Comparison of ENCODE assay signal across 17 mouse cellular contexts in the genomic region with DNA sequence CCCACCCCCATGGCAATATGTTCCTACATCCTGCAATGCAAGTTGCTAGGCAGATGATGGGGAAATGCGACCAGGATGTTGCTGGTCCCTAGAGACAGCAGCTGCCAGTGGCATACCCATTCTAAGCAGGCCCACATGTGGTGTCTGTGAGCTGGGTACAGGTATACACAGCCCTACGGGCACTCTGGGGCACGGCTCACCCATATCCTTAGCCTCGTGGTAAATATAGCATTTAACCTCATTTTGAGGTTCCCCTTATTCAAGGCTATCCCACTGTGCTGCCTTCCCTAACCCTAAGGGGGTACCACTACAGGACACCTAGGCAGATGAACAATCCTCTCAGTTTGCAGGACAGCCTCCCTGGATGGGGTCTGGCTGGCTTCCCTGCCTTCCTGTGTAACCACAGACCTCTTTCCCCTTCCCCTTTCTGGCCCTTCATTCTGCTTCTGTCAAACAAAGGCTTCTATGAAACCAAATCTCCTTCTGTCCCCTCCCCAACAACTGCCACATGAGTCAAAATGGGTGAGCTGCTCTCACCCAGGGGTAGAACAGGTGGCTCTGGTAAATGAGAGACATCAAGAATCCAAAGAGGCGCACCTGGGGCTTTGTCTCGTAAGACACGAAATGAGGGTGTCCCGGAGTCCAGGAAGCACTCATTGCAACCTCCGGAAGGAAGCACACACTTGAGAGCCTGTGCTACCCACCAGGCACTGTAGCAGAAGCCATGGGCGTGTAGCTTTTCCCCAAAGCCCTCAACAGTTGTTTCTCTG. TPM values are rescaled to one million over a fixed set of nuclear protein-coding genes. Genes with fewer than 3 reads are reported as not detected.
DNase-seq lines count a peak whose midpoint lies in the region; ATAC-seq and TF ChIP-seq lines count a peak whose summit lies in the region.
"Had no signal": no experiment of that assay in that cellular context is flagged by ENCODE, and none has a peak within 500 bp of the region (broad histone marks: within the 10 kb centered on the region; RNA-seq: fewer than 3 reads in every experiment).

No protein-coding gene starts in this region.

- H3K27ac ChIP-seq in heart, embryonic 13.5 days (replicated peaks) = no peak overlapping the region
- H3K27ac ChIP-seq in thymus, adult 2 months (ENCODE audit: control insufficient read depth, insufficient read depth, low read length) = peak overlapping the region; percentile 97
- H3K27ac ChIP-seq in midbrain, embryonic 11.5 days (ENCODE audit: low read depth, low read length) = no peak overlapping the region
- H3K27ac ChIP-seq: heart, embryonic 15.5 days; hindbrain, embryonic 15.5 days; limb, embryonic 10.5 days; liver, embryonic 13.5 days; midbrain, embryonic 10.5 days had no signal

- no peaks in the 10 kb centered on the region for H3K9me3 ChIP-seq in heart, embryonic 13.5 days
- no peaks in the 10 kb centered on the region for H3K9me3 ChIP-seq in midbrain, embryonic 11.5 days (ENCODE audit: control insufficient read depth, low read length)
- H3K9me3 ChIP-seq: heart, embryonic 15.5 days; hindbrain, embryonic 15.5 days; limb, embryonic 10.5 days; liver, embryonic 13.5 days; midbrain, embryonic 10.5 days had no signal

- ATAC-seq in heart, embryonic 13.5 days (ENCODE audit: extremely low read depth, insufficient number of reproducible peaks, low FRiP score, low TSS enrichment) = peak; percentile 34; the same call in 1 of the 2 replicates
- peak; percentile 46 to 67 for ATAC-seq in hematopoietic stem cell, adult 5-6 weeks (replicated peaks in 1 of 2; ENCODE audit: insufficient read depth in 1 of 2, low FRiP score in 2 of 2, low TSS enrichment in 1 of 2, low read depth in 1 of 2, poor library complexity in 2 of 2, severe bottlenecking in 2 of 2)
- no peak for ATAC-seq in midbrain, embryonic 11.5 days (ENCODE audit: low FRiP score)
- ATAC-seq: lung, postnatal 0 days had no signal

- H3K27me3 ChIP-seq in heart, embryonic 13.5 days (replicated peaks) = peaks cover 26% of the 10 kb centered on the region
- H3K27me3 ChIP-seq in thymus, adult 2 months (ENCODE audit: control insufficient read depth, insufficient read depth, low read length) = no peaks in the 10 kb centered on the region; the same call in 1 of the 2 replicates
- H3K27me3 ChIP-seq in midbrain, embryonic 11.5 days (ENCODE audit: control insufficient read depth, insufficient read depth, low read length) = peaks cover 6% of the 10 kb centered on the region
- H3K27me3 ChIP-seq: hindbrain, embryonic 15.5 days had no signal

- intact Hi-C loops in left cerebral cortex, postnatal 36 days (cut with DNase I) = no loop called here
- intact Hi-C loops in left cerebral cortex, postnatal 14 days (cut with DNase I) = no loop called here

- H3K4me1 ChIP-seq in heart, embryonic 13.5 days = peaks cover 20% of the 10 kb centered on the region
- peaks cover 73% of the 10 kb centered on the region for H3K4me1 ChIP-seq in thymus, adult 2 months (replicated peaks; ENCODE audit: control insufficient read depth, insufficient read depth, low read length)
- peaks cover 4% of the 10 kb centered on the region; the same call in 1 of the 2 replicates for H3K4me1 ChIP-seq in midbrain, embryonic 11.5 days (ENCODE audit: control insufficient read depth, insufficient read depth, low read length)

- TF ChIP-seq POLR2A in thymus, adult 2 months (IDR thresholded peaks at IDR 0.05; ENCODE audit: control insufficient read depth, extremely low read depth, insufficient read depth, low read length, poor library complexity) = peak; percentile 47; the same call in 1 of the 2 replicates

- H3K4me3 ChIP-seq in heart, embryonic 13.5 days = no peak overlapping the region
- no peak overlapping the region for H3K4me3 ChIP-seq in thymus, adult 2 months (ENCODE audit: control insufficient read depth, insufficient read depth, low read length)
- H3K4me3 ChIP-seq in midbrain, embryonic 11.5 days (ENCODE audit: low read depth, low read length) = no peak overlapping the region
- H3K4me3 ChIP-seq: heart, embryonic 15.5 days; hindbrain, embryonic 15.5 days; limb, embryonic 10.5 days; liver, embryonic 13.5 days; midbrain, embryonic 10.5 days had no signal

- no peak for DNase-seq in heart, adult 9 months (ENCODE audit: low spot score in 2 of 2)
- peak; percentile 9 for DNase-seq in CD4-positive helper T cell, adult 2 months (ENCODE audit: low read depth, low spot score)
- DNase-seq in thymus, adult 2 months = peak; percentile 76
- no peak for DNase-seq in left cerebral cortex, postnatal 36 days (ENCODE audit: low spot score in 2 of 2)
- no peak for DNase-seq in left cerebral cortex, postnatal 14 days (ENCODE audit: low spot score in 2 of 2)
- no peak for DNase-seq in midbrain, embryonic 11.5 days (ENCODE audit: low spot score, missing footprints)
- DNase-seq: cerebellum, postnatal 14 days; kidney, adult 8-10 months; kidney, postnatal 36 days; liver, embryonic 13.5 days had no signal

- peak; percentile 38; the same call in 1 of the 2 replicates for TF ChIP-seq CTCF in thymus, adult 2 months (IDR thresholded peaks at IDR 0.05; ENCODE audit: borderline replicate concordance, control insufficient read depth, extremely low read depth, insufficient read depth, low read length, poor library complexity)

- no peak overlapping the region for H3K9ac ChIP-seq in heart, embryonic 13.5 days
- H3K9ac ChIP-seq in midbrain, embryonic 11.5 days (ENCODE audit: low read length) = no peak overlapping the region
- H3K9ac ChIP-seq: heart, embryonic 15.5 days; hindbrain, embryonic 15.5 days; liver, embryonic 13.5 days had no signal

- WGBS in heart, embryonic 13.5 days = 68% methylated on average over 10 of the region's 10 CpGs
- 2% methylated on average over 10 of the region's 10 CpGs for WGBS in thymus, adult 2 months
- WGBS in midbrain, embryonic 11.5 days = 86% methylated on average over 10 of the region's 10 CpGs

- no peaks in the 10 kb centered on the region for H3K36me3 ChIP-seq in heart, embryonic 13.5 days
- no peaks in the 10 kb centered on the region for H3K36me3 ChIP-seq in thymus, adult 2 months (ENCODE audit: control insufficient read depth, insufficient read depth, low read length)
- H3K36me3 ChIP-seq in midbrain, embryonic 11.5 days (ENCODE audit: control insufficient read depth, insufficient read depth, low read length) = no peaks in the 10 kb centered on the region
- H3K36me3 ChIP-seq: heart, embryonic 15.5 days; hindbrain, embryonic 15.5 days; limb, embryonic 10.5 days; liver, embryonic 13.5 days; midbrain, embryonic 10.5 days had no signal

- no peak overlapping the region for H3K4me2 ChIP-seq in heart, embryonic 13.5 days
- no peak overlapping the region for H3K4me2 ChIP-seq in midbrain, embryonic 11.5 days
- H3K4me2 ChIP-seq: heart, embryonic 15.5 days; hindbrain, embryonic 15.5 days; liver, embryonic 13.5 days had no signal

RNA-seq across cellular contexts. Expression of gene Ada, which starts 5.1 kb away (rescaled TPM):
- polyA plus RNA-seq in heart, embryonic 13.5 days (2015; fragmentation: Nextera tagmentation; extraction: Ambion mirVana) = 3.6 and 3.7 TPM in 2 replicates
- 28.3 and 33.0 TPM in 2 replicates for total RNA-seq in hematopoietic stem cell, adult 5-6 weeks (2017)
- polyA plus RNA-seq in thymus, adult 2 months (2012; rRNA removed) = 46.8 and 51.1 TPM in 2 replicates
- 1 to 10 TPM; 1.5 to 1.6 TPM for total RNA-seq in left cerebral cortex, postnatal 36 days (2021)
- 1 to 10 TPM in 1 of 2 experiments, under 1 TPM in 1; 0.94 to 2.0 TPM for total RNA-seq in left cerebral cortex, postnatal 14 days (2021)
- 5.6 and 6.1 TPM in 2 replicates for polyA plus RNA-seq in midbrain, embryonic 11.5 days (2014; fragmentation: Nextera tagmentation; extraction: Ambion mirVana)

Comparison
In these comparisons a context has a peak if more than half of its experiments do, and no peak if none do; other contexts are left out.
1. DNase-seq: peak in CD4-positive helper T cell, adult 2 months (single experiment) and thymus, adult 2 months (single experiment); none in heart, adult 9 months (0 of 2), left cerebral cortex, postnatal 36 days (0 of 2), left cerebral cortex, postnatal 14 days (0 of 2) and midbrain, embryonic 11.5 days (single experiment).